ENCODE assay signal across 9 mouse cellular contexts in genomic region chr8:91565869-91566502, GRCm38 (mm10).
DNase-seq lines count a peak whose midpoint lies in the region; ATAC-seq lines count a peak whose summit lies in the region.
"Had no signal": no experiment of that assay in that cellular context is flagged by ENCODE, and none has a peak within 500 bp of the region (broad histone marks: within the 10 kb centered on the region; RNA-seq: fewer than 3 reads in every experiment).

No protein-coding gene starts in this region.

- intact Hi-C loops in heart, postnatal 25 days (cut with DNase I): loop anchor here (10.0 kb wide), 1 partner anchor 59 kb away; no protein-coding TSS in a partner anchor

- H3K4me3 ChIP-seq in heart, embryonic 10.5 days: peak overlapping the region; percentile 8
- no peak overlapping the region for H3K4me3 ChIP-seq in lung, embryonic 16.5 days (ENCODE audit: low read length)
- H3K4me3 ChIP-seq in embryonic facial prominence, embryonic 15.5 days (replicated peaks): no peak overlapping the region
- no peak overlapping the region for H3K4me3 ChIP-seq in midbrain, embryonic 15.5 days

- 0 out of 2 replicates have a peak, but pooled peaks have one; percentile 35 for ATAC-seq in lung, embryonic 16.5 days (ENCODE audit: low read depth)
- no peak for ATAC-seq in embryonic facial prominence, embryonic 15.5 days (ENCODE audit: insufficient number of reproducible peaks, low FRiP score, low TSS enrichment, low read depth)
- ATAC-seq in midbrain, embryonic 15.5 days (replicated peaks): no peak

- 19% methylated on average over 12 of the region's 12 CpGs for WGBS in heart, embryonic 10.5 days
- 27% methylated on average over 12 of the region's 12 CpGs for WGBS in lung, embryonic 16.5 days
- 21% methylated on average over 12 of the region's 12 CpGs for WGBS in embryonic facial prominence, embryonic 15.5 days
- 21% methylated on average over 12 of the region's 12 CpGs for WGBS in midbrain, embryonic 15.5 days

- DNase-seq in heart, embryonic 10.5 days (ENCODE audit: low spot score): no peak
- DNase-seq in heart, postnatal 25 days (ENCODE audit: low spot score): no peak
- DNase-seq in lung, postnatal 14 days: no peak
- DNase-seq in kidney, adult 8-10 months: no peak
- DNase-seq in adrenal gland, postnatal 14 days: no peak
- DNase-seq: kidney, adult 9 months had no signal

- no peaks in the 10 kb centered on the region for H3K36me3 ChIP-seq in heart, embryonic 10.5 days
- H3K36me3 ChIP-seq in lung, embryonic 16.5 days (ENCODE audit: control insufficient read depth, insufficient read depth, low read length): no peaks in the 10 kb centered on the region
- H3K36me3 ChIP-seq in embryonic facial prominence, embryonic 15.5 days: no peaks in the 10 kb centered on the region
- H3K36me3 ChIP-seq in midbrain, embryonic 15.5 days (replicated peaks): no peaks in the 10 kb centered on the region

- H3K27ac ChIP-seq in heart, embryonic 10.5 days: peak overlapping the region; percentile 81
- peak overlapping the region; percentile 46 for H3K27ac ChIP-seq in lung, embryonic 16.5 days (ENCODE audit: low read length)
- H3K27ac ChIP-seq in embryonic facial prominence, embryonic 15.5 days (replicated peaks): peak overlapping the region; percentile 68
- 0 out of 2 replicates have a peak overlapping the region, but pooled peaks have one; percentile 1 for H3K27ac ChIP-seq in midbrain, embryonic 15.5 days

- H3K4me1 ChIP-seq in heart, embryonic 10.5 days: peaks cover 72% of the 10 kb centered on the region
- H3K4me1 ChIP-seq in lung, embryonic 16.5 days (replicated peaks; ENCODE audit: control insufficient read depth, insufficient read depth, low read length): peaks cover 49% of the 10 kb centered on the region
- H3K4me1 ChIP-seq in embryonic facial prominence, embryonic 15.5 days: peaks cover 51% of the 10 kb centered on the region
- H3K4me1 ChIP-seq in midbrain, embryonic 15.5 days: peaks cover 31% of the 10 kb centered on the region

- no peak overlapping the region for H3K4me2 ChIP-seq in lung, embryonic 16.5 days (ENCODE audit: low read depth, low read length)
- H3K4me2 ChIP-seq in embryonic facial prominence, embryonic 15.5 days (replicated peaks): no peak overlapping the region
- no peak overlapping the region for H3K4me2 ChIP-seq in midbrain, embryonic 15.5 days

- no peaks in the 10 kb centered on the region for H3K27me3 ChIP-seq in heart, embryonic 10.5 days (ENCODE audit: insufficient read depth, poor library complexity, severe bottlenecking)
- no peaks in the 10 kb centered on the region for H3K27me3 ChIP-seq in lung, embryonic 16.5 days (ENCODE audit: control insufficient read depth, insufficient read depth, low read depth, low read length)
- 0 out of 2 replicates have a peak, but pooled peaks cover 11% of the 10 kb centered on the region for H3K27me3 ChIP-seq in embryonic facial prominence, embryonic 15.5 days
- 0 out of 2 replicates have a peak, but pooled peaks cover 2% of the 10 kb centered on the region for H3K27me3 ChIP-seq in midbrain, embryonic 15.5 days (replicated peaks)

- H3K9ac ChIP-seq in lung, embryonic 16.5 days (ENCODE audit: low read length): no peak overlapping the region
- H3K9ac ChIP-seq in embryonic facial prominence, embryonic 15.5 days: no peak overlapping the region
- no peak overlapping the region for H3K9ac ChIP-seq in midbrain, embryonic 15.5 days

- no peaks in the 10 kb centered on the region for H3K9me3 ChIP-seq in heart, embryonic 10.5 days
- H3K9me3 ChIP-seq in lung, embryonic 16.5 days (ENCODE audit: control insufficient read depth, low read length): no peaks in the 10 kb centered on the region
- H3K9me3 ChIP-seq in embryonic facial prominence, embryonic 15.5 days (replicated peaks): no peaks in the 10 kb centered on the region
- no peaks in the 10 kb centered on the region for H3K9me3 ChIP-seq in midbrain, embryonic 15.5 days

Comparison
In these comparisons a context has a peak if more than half of its experiments do, and no peak if none do; other contexts are left out.
1. H3K27ac ChIP-seq: peak in every context shown above with its lines; median percentile 81 in heart, embryonic 10.5 days; 68 in embryonic facial prominence, embryonic 15.5 days; 46 in lung, embryonic 16.5 days; 1 in midbrain, embryonic 15.5 days.